Mouse (Mus musculus): ENCODE data around the gene Tctex1d2.
"Not testable (repeated sequence)": the region's sequence is repeated elsewhere in the genome, so short reads cannot be mapped to it uniquely, and the experiment has no call there.

Tctex1d2 gene

DNA sequence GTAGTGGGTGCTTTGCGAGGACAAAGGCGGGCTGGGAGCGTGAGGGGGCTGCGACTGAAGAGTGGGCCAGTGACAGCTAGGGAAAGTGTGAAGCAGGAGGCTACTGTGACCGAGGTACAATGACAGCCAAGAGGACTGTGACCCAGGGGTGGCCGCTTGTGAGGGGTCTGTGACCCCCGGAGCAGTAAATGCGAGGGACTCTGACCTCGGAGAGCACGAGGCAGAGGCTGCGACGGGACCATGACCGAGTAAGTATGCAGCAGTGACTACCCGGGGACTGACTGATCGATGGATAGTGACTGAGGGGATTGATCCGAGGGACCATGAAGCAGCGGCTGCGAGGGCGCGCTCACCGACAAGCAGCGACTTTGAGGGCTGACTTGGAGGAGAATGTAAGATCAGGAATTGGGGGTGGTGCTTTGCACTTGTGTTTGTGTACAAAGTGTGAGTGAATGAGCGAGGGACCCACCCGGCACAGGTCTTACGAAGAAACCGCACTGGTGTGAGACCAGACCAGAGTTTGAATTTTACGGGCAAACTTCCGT is 11.6 kb downstream of the Tctex1d2 start:
- no peak for DNase-seq (ENCODE audit: extremely low read depth, low read depth)

DNA sequence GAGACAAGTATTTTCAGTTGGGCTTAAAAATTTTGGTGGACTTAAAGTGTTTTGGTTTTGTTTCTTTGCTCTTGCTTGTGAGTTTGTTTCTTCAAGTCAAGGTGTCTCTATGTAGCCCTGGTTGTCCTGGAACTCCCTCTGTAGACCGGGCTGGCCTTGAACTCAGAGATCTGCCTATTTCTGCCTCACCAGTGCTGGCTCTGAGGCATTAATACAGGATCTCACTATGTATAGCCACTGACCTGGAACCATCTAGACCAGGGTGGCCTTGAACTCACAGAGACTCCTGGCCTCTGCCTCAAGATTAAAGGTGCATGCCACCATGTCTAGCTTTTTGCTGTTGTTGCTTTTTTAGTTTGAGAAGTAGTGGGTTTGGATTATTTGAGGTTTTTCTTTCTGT is 12.4 kb downstream of the Tctex1d2 start:
- no peak for DNase-seq (ENCODE audit: extremely low read depth, low read depth)

DNA sequence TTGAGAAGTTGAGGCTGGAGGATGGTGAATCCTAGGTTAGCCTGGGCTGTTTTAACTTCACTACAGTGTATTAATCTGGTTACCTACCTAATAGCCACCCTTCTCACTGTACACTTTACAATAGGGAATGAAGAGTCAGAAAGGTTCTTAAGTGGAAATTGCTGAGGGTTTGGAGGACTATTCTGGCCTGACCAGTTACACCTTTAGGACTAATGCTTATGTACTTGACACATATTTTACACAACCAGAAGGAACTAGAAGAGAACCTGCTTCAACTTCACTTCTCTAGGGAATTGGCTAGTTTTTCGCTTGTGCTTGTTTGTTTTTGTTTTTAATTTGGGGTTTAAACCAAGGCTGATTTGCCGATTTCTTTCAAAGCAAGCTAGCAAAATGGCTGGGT is 13.6 kb downstream of the Tctex1d2 start:
- DNase-seq (ENCODE audit: extremely low read depth, low read depth), result no peak

DNA sequence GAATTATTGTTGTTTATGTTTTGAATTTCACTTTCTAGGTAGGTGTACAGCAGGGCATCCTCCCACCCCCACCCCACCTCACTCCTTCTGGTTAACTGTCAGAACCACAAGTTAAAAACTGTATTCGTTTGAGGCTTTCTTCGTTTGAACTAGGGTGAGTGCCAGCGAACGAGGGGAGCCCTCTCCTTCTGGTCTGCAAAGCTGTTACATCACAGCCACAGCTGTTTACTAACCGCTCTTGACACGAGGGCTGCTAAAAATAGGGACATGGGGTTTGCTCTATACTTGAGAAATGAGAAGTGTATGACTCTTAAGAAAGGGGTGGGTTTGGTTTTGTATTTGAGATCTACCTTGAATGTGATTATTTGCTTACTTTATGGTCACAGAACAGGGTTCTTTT is 14.6 kb downstream of the Tctex1d2 start:
- peak; percentile 34 for DNase-seq (ENCODE audit: extremely low read depth, low read depth)

DNA sequence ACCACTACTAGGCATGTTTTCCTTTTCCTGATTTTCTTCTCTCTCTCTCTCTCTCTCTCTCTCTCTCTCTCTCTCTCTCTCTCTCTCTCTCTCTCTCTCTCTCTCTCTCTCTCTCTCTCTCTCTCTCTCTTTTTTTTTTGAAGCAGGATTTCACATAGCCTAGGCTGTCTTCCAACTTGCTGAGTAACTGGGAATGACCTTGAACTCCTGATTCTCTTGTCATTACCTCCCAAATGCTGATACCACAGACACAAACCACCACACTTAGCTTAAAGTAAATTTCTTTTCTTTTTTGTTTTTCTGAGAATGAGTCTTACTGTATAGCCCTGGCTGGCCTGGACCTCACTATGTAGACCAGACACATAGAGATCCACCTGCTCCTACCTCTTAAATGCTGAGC is 15.2 kb downstream of the Tctex1d2 start:
- DNase-seq (ENCODE audit: extremely low read depth, low read depth), result no peak

DNA sequence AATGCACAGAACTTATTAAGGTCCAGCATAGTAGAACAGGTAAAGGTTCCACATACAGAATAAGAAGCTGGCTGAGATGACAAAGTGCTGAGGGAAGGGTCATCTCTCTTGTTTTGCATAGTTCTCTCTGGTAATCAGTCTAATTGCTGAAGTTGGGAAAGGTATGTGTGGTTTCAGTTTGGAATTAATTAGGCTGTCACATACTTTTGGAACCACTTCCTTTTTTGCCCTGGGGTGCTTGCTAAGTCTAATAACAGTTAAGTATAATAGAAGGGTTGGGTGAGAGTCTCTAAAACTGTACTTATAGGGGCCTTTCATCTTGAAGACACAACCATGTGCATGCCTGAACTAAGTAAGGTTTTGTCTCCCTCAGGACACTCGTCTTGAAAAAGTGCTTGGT is 17.2 kb downstream of the Tctex1d2 start:
- DNase-seq (ENCODE audit: extremely low read depth, low read depth), result no peak

- DNase-seq (ENCODE audit: extremely low read depth, low read depth), result no peak
Observed at GRCm38 (mm10) chr16:32437266-32437665, 17.8 kb downstream of the Tctex1d2 start.

GRCm38 (mm10) chr16:32441432-32441831 is 21.9 kb downstream of the Tctex1d2 start:
- no peak for DNase-seq (ENCODE audit: extremely low read depth, low read depth)

DNA sequence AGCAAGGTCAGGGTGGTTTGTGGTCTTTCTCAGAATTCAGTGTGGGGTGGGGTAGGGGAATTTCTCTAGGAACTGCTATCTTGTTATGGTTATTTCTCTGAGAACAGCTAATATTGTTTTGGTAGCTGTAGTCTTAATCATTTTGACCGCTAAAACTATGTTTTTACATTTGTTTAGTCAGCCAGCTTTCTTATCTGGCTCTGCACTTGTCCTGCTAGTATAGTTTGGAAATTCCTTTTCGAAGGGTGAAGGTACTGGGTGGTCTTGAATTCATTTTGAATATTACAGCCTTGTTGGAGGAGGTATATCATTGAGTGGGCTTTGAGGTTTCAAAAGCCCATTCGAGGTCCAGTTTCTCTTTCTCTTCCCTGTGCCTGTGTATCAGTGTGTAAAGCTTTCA is 25.1 kb downstream of the Tctex1d2 start:
- DNase-seq (ENCODE audit: extremely low read depth, low read depth), result not testable (repeated sequence)

DNA sequence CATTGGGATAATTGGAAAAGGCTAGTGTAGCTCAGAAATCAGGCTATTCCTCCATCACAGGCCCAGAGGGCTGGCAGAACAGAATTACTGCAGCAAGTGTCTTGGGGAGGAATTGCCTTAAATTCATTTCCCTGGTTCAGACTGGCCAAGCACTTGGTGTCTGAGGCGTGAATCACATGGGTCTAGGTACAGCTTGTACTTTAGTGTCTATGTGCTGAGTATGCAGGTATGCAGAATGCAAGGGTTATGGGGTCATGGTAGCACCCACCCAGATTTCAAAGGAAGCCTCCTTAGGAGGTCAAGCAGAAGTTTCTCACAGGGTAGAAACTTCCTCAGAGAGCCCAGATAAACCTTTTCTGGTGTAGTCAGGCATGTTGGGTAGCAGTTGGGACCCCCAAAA is 26.1 kb downstream of the Tctex1d2 start:
- no peak for DNase-seq (ENCODE audit: extremely low read depth, low read depth)

GRCm38 (mm10) chr16:32446563-32447138 is 27.1 kb downstream of the Tctex1d2 start:
- DNase-seq (ENCODE audit: extremely low read depth, low read depth), result peak; percentile 30

DNA sequence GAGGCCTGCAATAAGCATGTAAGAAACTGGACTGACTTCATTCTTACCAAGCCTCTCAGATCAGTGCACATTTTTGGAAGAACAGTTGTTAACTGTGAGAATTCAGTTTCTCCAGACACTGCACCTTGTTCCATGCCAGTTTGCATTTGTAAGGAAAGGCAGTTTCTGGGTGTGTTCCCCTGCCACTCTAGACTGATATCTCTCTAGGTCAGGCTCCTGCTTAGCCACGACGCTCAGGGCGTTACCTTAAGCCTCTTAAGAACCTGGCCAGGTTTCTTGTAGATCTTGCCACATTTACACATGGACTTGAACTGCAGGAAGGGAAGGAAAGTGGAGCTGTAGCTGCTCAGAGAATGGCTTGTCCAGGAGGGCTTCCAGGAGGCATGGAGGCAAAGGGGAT is 30.2 kb downstream of the Tctex1d2 start:
- DNase-seq (ENCODE audit: extremely low read depth, low read depth), result no peak

DNA sequence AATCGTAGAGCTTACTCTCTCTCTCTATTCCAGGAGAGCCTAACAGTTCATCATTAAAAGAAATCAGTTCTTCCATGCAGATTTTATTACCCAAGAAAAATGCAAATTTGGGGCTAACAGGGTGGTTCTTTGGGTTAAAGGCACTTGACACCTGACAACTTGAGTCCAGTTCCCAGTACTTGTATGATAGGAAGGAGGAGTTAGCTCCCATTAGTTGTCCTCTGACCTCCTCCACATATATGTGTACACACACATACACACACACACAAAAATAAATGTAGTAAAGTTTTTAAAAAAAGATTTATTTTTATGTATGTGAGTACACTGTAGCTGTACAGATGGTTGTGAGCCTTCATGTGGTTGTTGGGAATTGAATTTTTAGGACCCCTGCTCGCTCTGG is 30.6 kb downstream of the Tctex1d2 start:
- no peak for DNase-seq (ENCODE audit: extremely low read depth, low read depth)

- DNase-seq (ENCODE audit: extremely low read depth, low read depth), result no peak
Observed at GRCm38 (mm10) chr16:32453102-32453501, 33.6 kb downstream of the Tctex1d2 start.

DNA sequence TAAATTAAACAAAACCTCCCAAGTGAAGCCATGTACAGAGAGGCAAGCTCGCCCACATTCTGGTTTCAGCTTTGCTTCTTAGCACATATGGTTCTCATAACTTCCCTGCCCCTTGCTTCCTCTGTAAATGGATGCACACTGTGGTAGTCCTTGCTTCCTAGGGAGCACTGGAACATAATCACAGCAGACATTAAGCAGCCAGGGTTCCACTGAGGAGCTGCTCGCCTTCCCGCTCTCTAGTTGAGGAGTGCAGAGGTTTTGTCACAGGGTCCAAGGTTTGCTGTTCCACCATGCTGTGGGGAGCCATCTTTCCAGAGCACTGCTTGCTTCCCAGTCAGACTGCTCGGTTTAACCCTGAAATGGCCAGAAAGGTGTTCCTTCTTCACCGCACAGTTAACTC is 35.1 kb downstream of the Tctex1d2 start:
- DNase-seq (ENCODE audit: extremely low read depth, low read depth), result no peak

- no peak for DNase-seq (ENCODE audit: extremely low read depth, low read depth)
Observed at GRCm38 (mm10) chr16:32456086-32456485, 36.6 kb downstream of the Tctex1d2 start.

GRCm38 (mm10) chr16:32456761-32457160 is 37.3 kb downstream of the Tctex1d2 start:
- DNase-seq (ENCODE audit: extremely low read depth, low read depth), result no peak

DNA sequence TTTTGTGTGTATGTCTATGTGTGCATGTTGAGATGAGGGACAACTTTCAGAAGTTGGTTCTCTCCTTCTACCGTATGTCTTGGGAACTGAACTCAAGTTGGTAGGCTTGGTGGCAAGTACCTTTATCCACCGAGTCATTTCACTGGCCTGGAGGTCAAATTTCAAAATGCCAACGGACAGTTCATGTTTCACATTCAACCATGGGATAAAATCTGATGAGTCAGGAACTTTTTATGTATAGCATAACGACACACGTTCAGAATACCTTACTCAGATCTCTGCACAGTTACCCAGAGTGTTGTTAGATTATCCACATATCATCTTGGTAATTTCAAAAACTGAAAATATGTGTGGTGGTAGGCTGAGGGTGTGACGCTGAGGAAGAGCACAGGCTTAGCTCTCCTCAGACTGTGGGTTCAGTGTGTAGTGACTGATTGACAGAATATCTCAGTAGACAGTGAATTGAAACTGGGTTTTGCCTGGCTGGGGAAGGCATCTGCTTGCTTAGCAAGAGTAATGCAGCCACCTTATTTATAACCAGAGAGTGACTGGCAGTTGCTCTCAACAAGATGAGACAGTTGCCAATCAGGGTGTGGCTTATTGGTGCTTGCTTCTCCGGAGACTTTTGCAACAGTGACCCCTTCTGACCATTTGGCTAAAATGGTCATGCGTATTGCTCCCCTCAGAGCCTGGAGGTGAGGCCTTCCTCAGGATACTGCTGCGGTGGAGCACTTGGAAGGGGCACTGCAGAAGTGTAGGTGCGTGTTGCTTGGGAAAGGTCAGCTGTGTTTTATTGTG is 38.3 kb downstream of the Tctex1d2 start:
- DNase-seq (ENCODE audit: extremely low read depth, low read depth), result no peak

GRCm38 (mm10) chr16:32460518-32460917 is 41.0 kb downstream of the Tctex1d2 start:
- DNase-seq (ENCODE audit: extremely low read depth, low read depth), result no peak

- no peak for DNase-seq (ENCODE audit: extremely low read depth, low read depth)
Observed at GRCm38 (mm10) chr16:32461713-32462112, 42.2 kb downstream of the Tctex1d2 start.

DNA sequence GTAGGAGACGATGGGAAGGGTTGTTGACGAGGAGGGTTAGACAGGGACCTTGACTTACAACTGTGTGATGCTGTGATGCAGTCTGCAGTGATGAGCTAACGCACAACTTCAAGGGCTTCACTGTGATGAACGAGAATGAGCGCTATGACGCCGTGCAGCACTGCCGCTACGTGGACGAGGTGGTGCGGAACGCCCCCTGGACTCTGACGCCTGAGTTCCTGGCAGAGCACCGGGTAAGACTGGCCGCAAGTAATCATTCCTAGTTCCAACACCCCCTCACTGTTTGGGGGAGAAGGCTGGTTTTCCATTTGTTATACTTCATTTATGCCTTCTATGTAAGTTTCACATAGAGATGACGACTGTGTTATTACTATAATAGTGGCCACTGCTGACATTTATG is 43.4 kb downstream of the Tctex1d2 start:
- DNase-seq (ENCODE audit: extremely low read depth, low read depth), result no peak

DNA sequence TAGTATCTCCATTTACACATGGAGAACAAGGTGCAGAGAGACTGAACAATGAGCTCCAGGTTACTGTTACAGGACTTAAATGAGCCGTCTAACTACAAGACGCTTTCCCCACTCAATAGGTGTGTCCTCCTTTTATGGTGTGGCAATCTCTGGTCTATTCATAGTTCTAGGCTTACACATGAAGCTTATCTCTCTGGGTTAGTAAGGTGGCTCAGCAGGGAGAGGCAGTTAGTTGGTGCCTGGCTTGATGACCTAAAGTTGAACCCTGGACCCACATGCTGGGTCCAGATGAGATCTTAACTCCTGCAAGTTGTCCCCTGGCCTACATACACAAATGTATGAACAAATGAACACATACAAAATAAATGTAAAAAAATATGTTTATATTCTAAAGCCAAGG is 43.9 kb downstream of the Tctex1d2 start:
- DNase-seq (ENCODE audit: extremely low read depth, low read depth), result no peak

- no peak for DNase-seq (ENCODE audit: extremely low read depth, low read depth)
Observed at GRCm38 (mm10) chr16:32464908-32465307, 45.4 kb downstream of the Tctex1d2 start.
